Mouse (Mus musculus) ES-Bruce4 (cell line): Measurements from ENCODE around the gene Gpx6. TPM values are rescaled to one million over a fixed set of nuclear protein-coding genes. Genes with fewer than 3 reads are reported as not detected.

Experiments used
- H3K27ac ChIP-seq: 2 replicates; pipeline ENCODE4 v1.5.1; 2012; ENCODE audit warnings: low read length, inconsistent platforms; ENCODE audit not compliant: insufficient read depth
- H3K27me3 ChIP-seq: 2 replicates; pipeline ENCODE4 v1.6.1; 2012; ENCODE audit warnings: mild to moderate bottlenecking, low read length, inconsistent platforms; ENCODE audit not compliant: control insufficient read depth, poor library complexity, insufficient read depth, severe bottlenecking
- H3K36me3 ChIP-seq: 2 replicates; pipeline ENCODE4 v1.6.1; 2012; ENCODE audit warnings: inconsistent platforms, mild to moderate bottlenecking, low read length, moderate library complexity; ENCODE audit not compliant: control insufficient read depth, poor library complexity, insufficient read depth, severe bottlenecking
- H3K4me1 ChIP-seq: one replicate; pipeline ENCODE4 v1.8.1; 2011; ENCODE audit warnings: low read length; ENCODE audit not compliant: control insufficient read depth, insufficient read depth
- H3K4me3 ChIP-seq: 2 replicates; pipeline ENCODE4 v1.5.1; 2011; ENCODE audit warnings: low read depth, mild to moderate bottlenecking, low read length
- H3K9ac ChIP-seq: 2 replicates; pipeline ENCODE4 v1.6.1; 2012; ENCODE audit warnings: low read depth, mild to moderate bottlenecking, inconsistent platforms; ENCODE audit not compliant: poor library complexity, severe bottlenecking
- H3K9me3 ChIP-seq: replicated peaks from 2 replicates; pipeline ENCODE4 v1.6.1; 2012; ENCODE audit warnings: mild to moderate bottlenecking, low read length, inconsistent platforms; ENCODE audit not compliant: control insufficient read depth, poor library complexity, insufficient read depth, severe bottlenecking
- CTCF ChIP-seq: IDR thresholded peaks from one replicate; pipeline ENCODE4 v1.8.1; 2011; ENCODE audit warnings: low read depth, low read length
- EP300 ChIP-seq: IDR thresholded peaks from 2 replicates; pipeline ENCODE4 v1.6.1; 2011; ENCODE audit warnings: low read depth, low read length; ENCODE audit not compliant: insufficient read depth
- POLR2A ChIP-seq: IDR thresholded peaks from one replicate; pipeline ENCODE4 v1.8.1; 2011; ENCODE audit warnings: low read length; ENCODE audit not compliant: insufficient read depth
- polyA plus RNA-seq: library from polyadenylated mRNA; stranded (reverse); fragments of >200 nt; gene quantifications from 2 replicates; pipeline ENCODE4 v1.2.4, GENCODE M21; 2011; ENCODE audit warnings: low read depth; ENCODE audit not compliant: missing spikeins, insufficient read depth, insufficient read length

Gpx6 gene
- polyA plus RNA-seq, 1 experiment: 2.2 TPM

DNA sequence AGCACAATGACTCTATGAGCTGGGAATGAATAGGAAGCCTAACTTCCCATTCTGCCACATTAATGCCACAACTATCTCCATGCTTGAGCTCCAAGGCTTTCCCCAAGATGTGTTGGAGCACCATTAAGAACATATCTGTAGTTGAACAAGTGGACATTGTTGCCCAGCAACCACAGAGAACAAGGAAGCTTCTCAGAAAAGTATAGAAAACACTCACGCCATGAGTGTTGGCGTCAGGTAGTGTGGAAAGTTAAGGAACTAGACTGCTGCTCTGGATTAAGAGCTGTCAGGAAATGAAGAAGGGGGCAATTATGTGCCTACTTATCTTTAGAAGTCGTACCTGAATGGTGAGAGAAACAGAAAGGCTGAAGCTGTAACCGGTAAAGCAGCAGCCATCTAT is 2.0 kb downstream of the Gpx6 start:
- no peaks in the 10 kb centered on the region for H3K36me3 ChIP-seq
- no peak overlapping the region for H3K9ac ChIP-seq
- peaks cover 3% of the 10 kb centered on the region for H3K4me1 ChIP-seq
- H3K9me3 ChIP-seq: no peaks in the 10 kb centered on the region
- H3K27ac ChIP-seq: no peak overlapping the region
- no peak overlapping the region for H3K4me3 ChIP-seq
- no peaks in the 10 kb centered on the region for H3K27me3 ChIP-seq
- no peak for TF ChIP-seq CTCF
- TF ChIP-seq EP300: no peak
- TF ChIP-seq POLR2A: no peak

GRCm38 (mm10) chr13:21320262-21320661 is 8.3 kb downstream of the Gpx6 start:
- Histone ChIP-seq H3K4me1 (no peaks in the 10 kb centered on the region), H3K36me3 (no peaks in the 10 kb centered on the region), H3K27me3 (no peaks in the 10 kb centered on the region; the same call in 1 of the 2 replicates), H3K9me3 (no peaks in the 10 kb centered on the region), H3K9ac (no peak overlapping the region), H3K4me3 (no peak overlapping the region), H3K27ac (no peak overlapping the region)
- TF ChIP-seq EP300: no peak
- no peak for TF ChIP-seq POLR2A
- no peak for TF ChIP-seq CTCF

GRCm38 (mm10) chr13:21321890-21322494 is 10.1 kb downstream of the Gpx6 start:
- Histone ChIP-seq H3K4me1 (no peaks in the 10 kb centered on the region), H3K9ac (peak overlapping the region; percentile 33), H3K9me3 (no peaks in the 10 kb centered on the region), H3K36me3 (no peaks in the 10 kb centered on the region), H3K27ac (no peak overlapping the region), H3K27me3 (no peaks in the 10 kb centered on the region; the same call in 1 of the 2 replicates), H3K4me3 (peak overlapping the region; percentile 78)
- TF ChIP-seq CTCF (no peak), EP300 (no peak), POLR2A (no peak)

GRCm38 (mm10) chr13:21322509-21323375 is 10.8 kb downstream of the Gpx6 start:
- Histone ChIP-seq H3K4me1 (no peaks in the 10 kb centered on the region), H3K9ac (peak overlapping the region; percentile 61; the same call in 1 of the 2 replicates), H3K36me3 (no peaks in the 10 kb centered on the region), H3K4me3 (peak overlapping the region; percentile 54), H3K9me3 (no peaks in the 10 kb centered on the region), H3K27me3 (no peaks in the 10 kb centered on the region; the same call in 1 of the 2 replicates), H3K27ac (no peak overlapping the region)
- no peak for TF ChIP-seq POLR2A

DNA sequence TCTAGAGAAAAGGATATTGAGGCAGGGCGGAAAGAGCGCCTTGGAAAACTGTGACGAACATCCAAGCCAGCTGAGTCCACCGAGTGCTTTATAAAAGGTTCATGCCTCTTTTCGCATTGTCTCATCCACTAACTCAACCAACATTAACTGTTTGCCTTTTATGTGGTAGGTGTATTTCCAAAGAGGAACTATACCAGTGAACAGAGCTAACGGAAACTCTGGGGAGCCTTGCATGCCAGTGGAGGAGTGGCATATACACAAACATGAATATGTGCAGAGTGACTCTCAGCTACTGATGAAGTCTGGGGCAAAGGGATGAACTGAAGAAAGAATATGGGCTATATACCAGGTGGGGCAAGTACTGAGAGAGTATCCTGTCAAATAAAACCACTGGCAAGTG is 11.5 kb downstream of the Gpx6 start:
- Histone ChIP-seq H3K9me3 (no peaks in the 10 kb centered on the region), H3K36me3 (no peaks in the 10 kb centered on the region), H3K27ac (no peak overlapping the region), H3K9ac (peak overlapping the region; percentile 61; the same call in 1 of the 2 replicates), H3K27me3 (no peaks in the 10 kb centered on the region; the same call in 1 of the 2 replicates), H3K4me3 (no peak overlapping the region), H3K4me1 (no peaks in the 10 kb centered on the region)
- TF ChIP-seq CTCF (no peak), EP300 (no peak), POLR2A (no peak)

- H3K4me1 ChIP-seq: no peaks in the 10 kb centered on the region
- H3K27me3 ChIP-seq: no peaks in the 10 kb centered on the region; the same call in 1 of the 2 replicates
- no peak overlapping the region for H3K27ac ChIP-seq
- peak overlapping the region; percentile 59; the same call in 1 of the 2 replicates for H3K9ac ChIP-seq
- H3K36me3 ChIP-seq: no peaks in the 10 kb centered on the region
- TF ChIP-seq CTCF: peak; percentile 9
- no peak for TF ChIP-seq POLR2A
- H3K4me3 ChIP-seq: no peak overlapping the region
- H3K9me3 ChIP-seq: no peaks in the 10 kb centered on the region
These were observed 14.3 kb downstream of the Gpx6 start for GRCm38 (mm10) chr13:21326191-21326590.
